Mouse (Mus musculus) E14TG2a.4 (cell line): Measurements from ENCODE around the gene Zfp605.

Source experiments
- CTCF ChIP-seq: conservative IDR thresholded peaks from 2 replicates; pipeline ENCODE4 v1.5.1; 2014; ENCODE audit warnings: low read length
- NANOG ChIP-seq: IDR thresholded peaks from 2 replicates; pipeline ENCODE4 v1.6.1; 2014; ENCODE audit warnings: borderline replicate concordance, low read length, mixed read lengths
- POU5F1 ChIP-seq: IDR thresholded peaks from 2 replicates; pipeline ENCODE4 v1.6.1; 2014; ENCODE audit warnings: low read length, borderline replicate concordance

GRCm38 (mm10) chr5:110101716-110102347 lies 8.1 kb upstream of the Zfp605 start:
- TF ChIP-seq CTCF (no peak), NANOG (no peak), POU5F1 (no peak)
